Mouse (Mus musculus) layer of hippocampus, adult 2 months (tissue): Measurements from ENCODE around the gene Rab43. TPM values are rescaled to one million over a fixed set of nuclear protein-coding genes. Genes with fewer than 3 reads are reported as not detected.

ENCODE experiments used
- DNase-seq, 2 experiments: peaks; one replicate each; pipeline ENCODE4 v3.0.0; 2022; ENCODE audit warnings: low spot score in 2 of 2
- H3K27ac ChIP-seq: fragments of 200-600 bp; 2 replicates; pipeline ENCODE4 v1.8.1; 2022
- H3K4me3 ChIP-seq: fragments of 200-600 bp; 2 replicates; pipeline ENCODE4 v1.8.1; 2022; ENCODE audit warnings: mild to moderate bottlenecking
- CTCF ChIP-seq: fragments of 200-600 bp; conservative IDR thresholded peaks from 2 replicates; pipeline ENCODE4 v1.8.1; 2022; ENCODE audit warnings: antibody characterized with exemption, mild to moderate bottlenecking, moderate library complexity
- total RNA-seq, 2 experiments: library from RNA; stranded (reverse); gene quantifications; 2 replicates each; pipeline ENCODE4 v1.2.3; 2021

Rab43 gene
- total RNA-seq, 2 experiments from 2014 or later: 10.7 to 15.5 TPM

GRCm38 (mm10) chr6:87788896-87789587 is 22.9 kb downstream of the Rab43 start:
- no peak for TF ChIP-seq CTCF
- no peak for DNase-seq

GRCm38 (mm10) chr6:87788266-87788895 is 23.6 kb downstream of the Rab43 start:
- Histone ChIP-seq H3K27ac (no peak overlapping the region), H3K4me3 (no peak overlapping the region)
- TF ChIP-seq CTCF: no peak
- DNase-seq: no peak

More at GRCm38 (mm10) chr6:87788896-87789587, 22.9 kb downstream of the Rab43 start:
- H3K4me3 ChIP-seq: no peak overlapping the region
- H3K27ac ChIP-seq: no peak overlapping the region

- Histone ChIP-seq H3K27ac (no peak overlapping the region), H3K4me3 (no peak overlapping the region)
- TF ChIP-seq CTCF: no peak
- no peak for DNase-seq
These were observed 24.7 kb downstream of the Rab43 start for GRCm38 (mm10) chr6:87787108-87787890.

- DNase-seq: no peak
These were observed 25.3 kb downstream of the Rab43 start for GRCm38 (mm10) chr6:87786621-87787020.

GRCm38 (mm10) chr6:87784033-87784432 is 27.9 kb downstream of the Rab43 start:
- DNase-seq: no peak
- Histone ChIP-seq H3K4me3 (no peak overlapping the region), H3K27ac (no peak overlapping the region)
- TF ChIP-seq CTCF: no peak

More at GRCm38 (mm10) chr6:87786621-87787020, 25.3 kb downstream of the Rab43 start:
- TF ChIP-seq CTCF: no peak
- Histone ChIP-seq H3K4me3 (no peak overlapping the region), H3K27ac (no peak overlapping the region)

GRCm38 (mm10) chr6:87780546-87781301 is 31.2 kb downstream of the Rab43 start:
- Histone ChIP-seq H3K27ac (no peak overlapping the region), H3K4me3 (no peak overlapping the region)
- no peak for TF ChIP-seq CTCF
- DNase-seq: no peak

- TF ChIP-seq CTCF: peak; percentile 55
- Histone ChIP-seq H3K4me3 (no peak overlapping the region), H3K27ac (no peak overlapping the region)
- no peak for DNase-seq
These were observed 32.5 kb downstream of the Rab43 start for GRCm38 (mm10) chr6:87779174-87780165.

GRCm38 (mm10) chr6:87778294-87779173 is 33.4 kb downstream of the Rab43 start:
- DNase-seq: no peak
- no peak overlapping the region for H3K4me3 ChIP-seq
- no peak overlapping the region for H3K27ac ChIP-seq
- no peak for TF ChIP-seq CTCF

GRCm38 (mm10) chr6:87777842-87778241 is 34.1 kb downstream of the Rab43 start, which contains the start of gene Gp9:
Gene Gp9, plus strand, starts transcription at chr6:87778072.
- Histone ChIP-seq H3K27ac (no peak within 1 kb of the TSS), H3K4me3 (no peak within 1 kb of the TSS)
- TF ChIP-seq CTCF: no peak
- no peak for DNase-seq

GRCm38 (mm10) chr6:87776663-87777062 is 35.3 kb downstream of the Rab43 start:
- TF ChIP-seq CTCF: no peak
- no peak for DNase-seq
- H3K27ac ChIP-seq: no peak overlapping the region
- H3K4me3 ChIP-seq: no peak overlapping the region
